Mouse (Mus musculus) A20 (cell line): Measurements from ENCODE around the gene 2610301B20Rik.
"Not testable (repeated sequence)": the region's sequence is repeated elsewhere in the genome, so short reads cannot be mapped to it uniquely, and the experiment has no call there.

Source experiments
- DNase-seq: peaks from one replicate; pipeline ENCODE4 v3.0.0-alpha.2; 2011; ENCODE audit warnings: low read depth, low spot score

2610301B20Rik gene

DNA sequence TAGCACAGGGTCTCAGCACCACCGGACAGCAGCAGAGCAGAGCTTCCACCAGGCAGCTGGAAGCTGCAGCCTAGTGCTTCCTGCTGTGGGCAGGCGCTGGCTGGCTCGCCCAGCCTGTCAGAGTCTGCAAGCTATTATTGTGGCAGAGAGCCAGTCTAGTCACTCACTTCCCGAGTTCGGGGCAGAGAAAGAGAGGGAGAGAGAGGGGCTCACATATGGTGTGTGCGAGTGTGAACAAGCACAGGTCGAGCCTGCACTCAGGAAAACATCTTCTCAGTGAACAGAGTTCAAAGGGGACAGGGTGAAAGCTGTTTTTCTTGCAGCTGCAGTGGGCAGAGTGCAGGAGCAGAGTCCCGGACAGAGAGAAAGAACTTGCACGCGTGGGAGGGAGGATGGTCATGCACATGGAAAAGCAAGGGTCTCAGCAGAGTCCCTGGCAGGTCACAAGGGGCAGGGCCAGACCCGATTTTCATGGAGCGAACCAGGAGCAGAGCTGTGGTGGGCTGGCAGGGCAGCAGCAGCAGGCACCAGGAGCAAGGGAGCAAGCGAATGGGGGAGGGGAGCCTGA, 31.0 kb downstream of the 2610301B20Rik start:
- DNase-seq: no peak

DNA sequence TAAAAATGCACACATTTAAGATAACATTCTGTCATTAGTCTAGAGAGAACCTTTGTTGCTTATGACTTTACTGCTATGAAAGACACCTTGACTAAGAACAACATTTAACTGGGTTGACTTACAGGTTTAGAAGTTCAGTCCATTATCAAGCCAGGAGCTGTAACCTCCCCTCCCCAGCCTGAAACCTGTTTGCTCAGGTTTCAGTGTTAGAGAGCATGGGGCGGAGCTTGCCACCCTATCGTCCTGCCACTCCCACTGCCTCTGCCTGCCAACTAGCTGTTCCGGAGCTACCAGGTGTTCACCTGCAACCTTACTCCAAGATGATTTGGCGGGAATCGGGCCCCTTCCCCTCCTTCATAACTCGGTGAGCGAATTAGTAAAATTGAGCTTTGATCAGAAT, 37.1 kb downstream of the 2610301B20Rik start:
- not testable (repeated sequence) for DNase-seq

DNA sequence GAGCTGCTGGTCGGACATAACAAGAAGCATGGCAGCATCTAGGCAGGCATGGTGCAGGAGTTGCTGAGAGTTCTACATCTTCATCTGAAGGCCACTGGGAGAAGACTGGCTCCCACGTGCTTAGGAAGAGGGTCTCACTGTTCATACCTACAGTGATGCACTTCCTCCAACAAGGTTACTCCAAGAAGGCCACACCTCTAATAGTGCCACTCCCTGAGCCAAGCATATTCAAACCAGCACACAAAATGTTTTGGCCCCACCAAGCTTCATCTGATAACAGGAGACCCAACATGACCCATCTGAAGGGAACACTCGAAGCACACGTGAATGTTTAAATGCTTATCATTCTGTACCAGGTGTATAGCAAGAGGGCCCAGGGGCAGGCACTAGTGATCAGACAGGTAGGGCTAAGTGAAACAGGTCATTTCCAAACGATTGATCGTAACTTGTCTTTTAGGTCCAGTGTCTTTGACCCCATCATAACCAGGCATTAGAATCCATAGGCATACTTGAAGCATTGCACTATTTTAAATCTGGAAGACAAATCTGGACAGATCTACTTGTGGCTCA, 37.7 kb downstream of the 2610301B20Rik start:
- no peak for DNase-seq

GRCm38 (mm10) chr4:10912611-10913301, 38.5 kb downstream of the 2610301B20Rik start:
- peak; percentile 89 for DNase-seq

DNA sequence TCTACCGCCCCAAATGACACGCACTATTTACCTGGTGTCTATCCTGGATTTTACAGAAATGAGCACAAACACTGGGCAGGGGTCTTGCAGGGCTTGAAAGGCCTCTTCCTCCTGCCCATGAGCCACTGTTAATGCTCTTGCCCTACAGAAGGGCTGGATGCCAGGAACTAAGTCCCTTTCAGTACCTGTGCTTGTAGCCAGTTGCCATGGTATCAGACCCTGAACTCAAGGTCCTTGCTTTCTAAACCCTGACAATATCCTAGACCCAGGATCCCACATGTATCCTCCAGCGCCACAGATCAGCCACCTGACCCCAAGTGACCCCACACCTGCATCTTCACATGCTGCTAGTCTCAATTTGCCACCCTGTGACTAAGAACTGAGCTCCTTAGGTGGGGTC, 39.1 kb downstream of the 2610301B20Rik start:
- no peak for DNase-seq

DNA sequence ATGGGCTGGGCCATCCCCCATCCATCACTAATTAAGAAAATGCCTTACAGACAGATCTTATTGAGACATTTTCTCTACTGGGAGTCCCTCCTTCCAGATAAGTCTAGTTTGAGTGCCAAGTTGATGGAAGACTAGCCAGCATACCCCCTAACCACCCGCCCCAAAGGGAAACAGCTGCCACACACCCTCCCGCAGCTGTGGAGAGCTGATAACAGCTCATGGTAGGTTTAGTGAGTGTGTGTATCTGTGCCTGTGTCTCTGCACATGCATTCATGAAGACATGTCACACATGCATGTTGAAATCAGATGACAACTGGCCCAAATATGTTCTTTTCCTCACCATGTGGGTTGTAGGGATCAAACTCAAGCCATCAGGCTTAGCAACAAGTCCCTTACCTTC, 40.5 kb downstream of the 2610301B20Rik start:
- no peak for DNase-seq

GRCm38 (mm10) chr4:10915271-10915670, 41.0 kb downstream of the 2610301B20Rik start:
- no peak for DNase-seq

- DNase-seq: peak; percentile 70
These were observed 44.1 kb downstream of the 2610301B20Rik start for GRCm38 (mm10) chr4:10918402-10918801.

GRCm38 (mm10) chr4:10919097-10919496, 44.8 kb downstream of the 2610301B20Rik start:
- peak; percentile 63 for DNase-seq

GRCm38 (mm10) chr4:10919530-10919929, 45.2 kb downstream of the 2610301B20Rik start:
- no peak for DNase-seq

- no peak for DNase-seq
These were observed 45.7 kb downstream of the 2610301B20Rik start for GRCm38 (mm10) chr4:10919987-10920386.

DNA sequence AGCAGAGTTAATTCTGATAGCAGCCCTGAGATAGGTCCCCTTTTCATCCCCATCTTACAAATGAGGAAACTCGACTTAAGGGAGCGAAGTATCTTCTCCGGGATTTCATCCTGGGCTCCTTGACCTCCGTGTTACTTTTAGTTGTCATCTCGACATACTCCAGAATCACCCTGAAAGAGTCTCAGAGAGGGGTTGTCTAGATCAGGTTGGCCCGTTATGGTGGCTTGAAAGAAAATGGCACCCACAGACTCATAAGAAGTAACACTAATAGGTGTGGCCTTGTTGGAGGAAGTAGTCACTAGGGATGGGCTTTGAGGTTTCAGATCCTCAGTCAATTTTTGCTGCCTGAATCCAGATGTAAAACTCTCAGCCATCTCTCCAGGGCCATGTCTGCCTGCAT, 46.3 kb downstream of the 2610301B20Rik start:
- DNase-seq: peak; percentile 29

- peak; percentile 77 for DNase-seq
These were observed 48.9 kb downstream of the 2610301B20Rik start for GRCm38 (mm10) chr4:10923180-10923579.

- no peak for DNase-seq
These were observed 49.8 kb downstream of the 2610301B20Rik start for GRCm38 (mm10) chr4:10924140-10924539.

- no peak for DNase-seq
These were observed 50.2 kb downstream of the 2610301B20Rik start for GRCm38 (mm10) chr4:10924541-10924940.

DNA sequence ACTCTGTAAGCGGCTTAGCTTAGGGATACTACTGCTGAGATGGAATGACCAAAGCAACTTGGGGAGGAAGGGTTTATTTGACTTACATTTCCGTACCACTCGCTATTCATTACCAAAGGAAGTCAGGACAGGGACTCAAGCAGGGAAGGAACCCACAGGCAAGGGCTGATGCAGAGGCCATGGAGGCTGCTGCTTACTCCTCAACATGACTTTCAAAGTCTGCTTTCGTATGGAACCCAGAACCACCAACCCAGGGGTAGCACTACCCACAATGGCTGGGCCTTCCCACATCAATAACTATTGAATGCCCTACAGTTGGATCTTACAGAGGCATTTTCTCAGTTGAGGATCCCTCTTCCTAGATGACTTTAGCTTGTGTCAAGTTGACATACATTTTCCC, 52.1 kb downstream of the 2610301B20Rik start:
- no peak for DNase-seq

GRCm38 (mm10) chr4:10928158-10928557, 53.9 kb downstream of the 2610301B20Rik start:
- no peak for DNase-seq

DNA sequence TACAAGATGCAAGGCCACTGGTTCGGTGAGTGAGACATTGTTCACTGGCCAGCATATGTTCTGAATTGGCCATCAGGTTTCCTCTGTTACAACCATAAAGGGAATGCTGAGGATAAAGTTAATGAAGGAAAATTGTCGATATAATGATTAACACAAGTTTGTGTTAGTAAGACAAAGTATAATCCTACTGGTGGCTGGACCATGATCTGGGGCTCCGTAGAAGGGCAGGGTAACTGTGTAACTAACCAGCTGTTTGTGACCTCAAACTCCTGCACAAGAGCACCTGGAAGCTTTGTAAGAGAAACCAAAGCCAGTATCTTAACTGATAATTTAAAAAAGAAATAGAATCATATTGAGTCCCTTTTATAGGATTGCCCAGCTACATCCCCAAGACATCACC, 55.4 kb downstream of the 2610301B20Rik start:
- no peak for DNase-seq

DNA sequence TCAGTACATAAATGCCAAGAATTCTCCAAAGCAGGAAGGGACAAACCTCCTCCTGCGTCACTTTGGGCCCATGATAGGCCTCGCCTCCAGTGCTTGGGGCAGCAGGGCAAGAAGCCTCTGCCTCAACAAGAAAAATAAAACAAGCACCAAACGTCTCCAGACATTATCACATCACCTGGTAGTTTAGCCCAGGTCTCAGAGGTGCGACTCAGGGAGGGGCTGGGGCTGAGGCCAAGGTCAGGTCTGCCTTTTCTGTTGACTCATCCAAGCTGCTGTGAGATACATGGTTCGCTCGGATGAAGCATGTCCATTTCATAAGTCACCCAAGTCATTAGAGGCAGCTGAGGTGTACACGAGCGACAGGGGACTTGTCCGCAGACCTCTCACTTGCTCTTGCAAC, 56.7 kb downstream of the 2610301B20Rik start:
- no peak for DNase-seq

DNA sequence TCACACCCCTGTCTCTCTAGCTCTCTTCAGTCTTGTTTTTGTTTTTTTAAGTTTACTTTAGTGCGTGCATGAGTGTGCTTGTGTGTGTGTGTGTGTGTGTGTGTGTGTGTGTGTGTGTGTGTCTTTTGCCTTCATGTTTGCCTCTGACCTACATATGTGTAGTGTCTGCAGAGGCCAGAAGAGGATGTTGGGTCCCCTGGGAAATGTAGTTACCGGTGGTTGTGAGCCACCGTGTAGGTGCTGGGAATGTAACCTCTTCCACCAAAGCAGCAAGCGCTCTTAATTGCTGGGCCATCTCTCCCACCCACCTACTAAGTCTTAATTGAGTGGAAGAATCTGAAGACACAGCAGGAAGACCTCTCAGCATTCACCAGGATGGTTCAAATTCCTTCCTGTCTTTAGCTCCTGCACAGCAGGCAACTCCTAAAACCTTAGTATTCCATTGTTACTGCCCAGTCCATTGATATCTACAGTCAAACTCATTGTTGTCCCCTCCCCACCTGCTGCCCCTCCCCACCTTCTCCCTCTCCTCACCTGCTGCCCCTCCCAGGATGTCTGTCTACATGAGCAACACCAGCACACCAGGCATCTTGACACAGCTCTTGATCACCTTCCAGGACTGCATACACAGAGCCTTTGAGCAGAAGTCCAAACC, 57.9 kb downstream of the 2610301B20Rik start:
- DNase-seq: peak; percentile 32

- DNase-seq: no peak
These were observed 58.5 kb downstream of the 2610301B20Rik start for GRCm38 (mm10) chr4:10932782-10933181.

GRCm38 (mm10) chr4:10936766-10937165, 62.5 kb downstream of the 2610301B20Rik start:
- DNase-seq: no peak
